Mouse (Mus musculus) CH12.LX (cell line): ENCODE data around the gene Clint1.

Experiments
- CHD2 ChIP-seq: IDR thresholded peaks from 2 replicates; pipeline ENCODE4 v1.6.1; 2011; ENCODE audit warnings: low read length, improper control_type of control experiment
- CTCF ChIP-seq, 2 experiments: IDR thresholded peaks in 1 of 2; conservative IDR thresholded peaks in 1 of 2; 2 replicates each; pipeline ENCODE4 v1.5.1; 2011 to 2012; ENCODE audit warnings: low read depth in 2 of 2, low read length in 2 of 2, improper control_type of control experiment in 1 of 2, inconsistent platforms in 1 of 2, mild to moderate bottlenecking in 1 of 2, moderate library complexity in 1 of 2
- EP300 ChIP-seq: IDR thresholded peaks from 2 replicates; pipeline ENCODE4 v1.6.1; 2011; ENCODE audit warnings: low read length, improper control_type of control experiment
- HCFC1 ChIP-seq: IDR thresholded peaks from 2 replicates; pipeline ENCODE4 v1.6.1; 2012; ENCODE audit warnings: low read depth, mild to moderate bottlenecking, inconsistent platforms, low read length, improper control_type of control experiment
- JUND ChIP-seq: conservative IDR thresholded peaks from 2 replicates; pipeline ENCODE4 v1.6.1; 2011; ENCODE audit warnings: low read depth, low read length, improper control_type of control experiment
- MAFK ChIP-seq: IDR thresholded peaks from 2 replicates; pipeline ENCODE4 v1.6.1; 2011; ENCODE audit warnings: low read length, improper control_type of control experiment; ENCODE audit not compliant: insufficient replicate concordance
- MAZ ChIP-seq: IDR thresholded peaks from 2 replicates; pipeline ENCODE4 v1.6.1; 2012; ENCODE audit warnings: low read depth, mild to moderate bottlenecking, inconsistent platforms, low read length, improper control_type of control experiment, moderate library complexity
- NRF1 ChIP-seq: IDR thresholded peaks from 2 replicates; pipeline ENCODE4 v1.6.1; 2014; ENCODE audit warnings: low read depth, mild to moderate bottlenecking, inconsistent platforms, low read length, improper control_type of control experiment, moderate library complexity
- PAX5 ChIP-seq: IDR thresholded peaks from 2 replicates; pipeline ENCODE4 v1.6.1; 2012; ENCODE audit warnings: low read length, inconsistent platforms, mixed read lengths
- POLR2A ChIP-seq: IDR thresholded peaks from 2 replicates; pipeline ENCODE4 v1.6.1; 2011; ENCODE audit warnings: low read depth, mild to moderate bottlenecking, improper control_type of control experiment, low read length
- POLR2AphosphoS2 ChIP-seq: IDR thresholded peaks from 2 replicates; pipeline ENCODE4 v1.6.1; 2011; ENCODE audit warnings: low read depth, low read length, improper control_type of control experiment
- SIN3A ChIP-seq: IDR thresholded peaks from 2 replicates; pipeline ENCODE4 v1.6.1; 2012; ENCODE audit warnings: low read length, improper control_type of control experiment, inconsistent platforms
- TBP ChIP-seq: conservative IDR thresholded peaks from 2 replicates; pipeline ENCODE4 v1.6.1; 2011; ENCODE audit warnings: low read depth, low read length, improper control_type of control experiment
- USF1 ChIP-seq: IDR thresholded peaks from 2 replicates; pipeline ENCODE4 v1.6.1; 2014; ENCODE audit warnings: low read depth, mild to moderate bottlenecking, inconsistent platforms, low read length, improper control_type of control experiment

DNA sequence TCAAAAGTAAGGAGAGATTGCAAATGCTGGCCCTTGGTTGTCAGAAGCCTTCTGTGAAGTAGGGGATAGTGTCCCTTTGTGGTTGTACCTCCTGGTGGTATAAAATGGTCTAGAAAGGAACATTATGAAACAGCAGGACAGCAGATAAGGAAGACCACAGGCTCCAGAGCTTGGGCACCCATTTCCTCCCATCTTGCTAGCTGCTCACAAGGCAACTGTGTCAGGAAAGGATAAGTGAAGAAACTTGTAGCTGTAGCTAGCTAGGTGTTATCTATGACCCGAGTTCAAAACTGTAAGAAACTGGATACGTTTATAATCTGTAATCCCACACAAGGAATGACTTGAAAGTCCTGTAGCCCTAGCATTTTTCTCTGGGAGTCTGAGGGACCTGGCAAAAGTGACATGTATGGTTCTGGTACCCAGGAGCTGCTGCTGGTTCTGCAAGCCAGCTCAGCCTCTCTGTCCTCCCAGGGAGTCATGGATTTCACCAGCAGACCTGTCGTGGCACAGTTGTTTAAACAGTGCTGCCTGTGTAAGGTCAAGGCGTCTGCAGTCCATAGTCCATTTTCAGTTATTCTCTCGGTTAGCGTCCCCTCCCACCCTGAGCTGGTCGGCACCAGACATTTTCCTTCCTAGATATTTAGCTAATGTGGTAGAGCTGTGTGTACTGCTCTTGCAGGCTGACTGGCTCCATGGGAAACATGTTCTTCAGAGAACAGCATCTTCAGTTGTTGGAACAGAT, 3.7 kb downstream of the Clint1 start:
- TF ChIP-seq USF1 (no peak), CTCF (conservative IDR thresholded peaks at IDR 0.05 in 1 of 2, IDR thresholded peaks at IDR 0.05 in 1 of 2; ENCODE audit: low read depth in 2 of 2, low read length in 2 of 2) (no peak), PAX5 (no peak), NRF1 (no peak), EP300 (no peak), HCFC1 (no peak), POLR2AphosphoS2 (no peak), CHD2 (no peak), MAZ (no peak), POLR2A (no peak), TBP (no peak), JUND (no peak), MAFK (no peak), SIN3A (no peak)
